Mouse (Mus musculus) cerebellum, adult 2 months (tissue): Measurements from ENCODE around the gene Fgfr2.

Source experiments
- CTCF ChIP-seq: fragments of 200-500 bp; IDR thresholded peaks from 2 replicates; pipeline ENCODE4 v1.5.1; 2011; ENCODE audit warnings: low read depth, mild to moderate bottlenecking, control low read depth, low read length, moderate library complexity, borderline replicate concordance; ENCODE audit not compliant: insufficient read depth
- POLR2A ChIP-seq: fragments of 200-500 bp; IDR thresholded peaks from 2 replicates; pipeline ENCODE4 v1.6.1; 2011; ENCODE audit warnings: low read length, control low read depth, borderline replicate concordance; ENCODE audit not compliant: insufficient read depth

- TF ChIP-seq POLR2A (no peak), CTCF (no peak)
These were observed 2312.9 kb downstream of the Fgfr2 start for GRCm38 (mm10) chr7:130810238-130810637.
